Mouse (Mus musculus) midbrain, postnatal 0 days (tissue): Measurements from ENCODE around the gene Myo16. TPM values are rescaled to one million over a fixed set of nuclear protein-coding genes. Genes with fewer than 3 reads are reported as not detected.

Experiments used
- ATAC-seq: fragments of 200-750 bp; cut with Nextera tagmentation; 2 replicates; pipeline ENCODE4 v1.8.0; 2017; ENCODE audit warnings: moderate number of reproducible peaks, mild to moderate bottlenecking, moderate TSS enrichment, moderate library complexity; ENCODE audit not compliant: low FRiP score
- DNase-seq: peaks from one replicate; pipeline ENCODE4 v3.0.0-alpha.2; 2015; ENCODE audit warnings: low spot score
- H3K27ac ChIP-seq: fragments of 300-500 bp; sonication (generic); 2 replicates; pipeline ENCODE4 v1.5.1; 2014; ENCODE audit warnings: low read depth, mild to moderate bottlenecking, low read length, mixed read lengths
- H3K27me3 ChIP-seq: fragments of 300-500 bp; sonication (generic); 2 replicates; pipeline ENCODE4 v1.6.1; 2014; ENCODE audit warnings: low read length, control low read depth, mixed read lengths; ENCODE audit not compliant: insufficient read depth
- H3K36me3 ChIP-seq: fragments of 300-500 bp; sonication (generic); 2 replicates; pipeline ENCODE4 v1.6.1; 2014; ENCODE audit warnings: low read length, control low read depth, mixed read lengths; ENCODE audit not compliant: insufficient read depth
- H3K4me1 ChIP-seq: fragments of 300-500 bp; sonication (generic); 2 replicates; pipeline ENCODE4 v1.6.1; 2014; ENCODE audit warnings: mild to moderate bottlenecking, control low read depth, antibody characterized with exemption, low read length, mixed read lengths; ENCODE audit not compliant: insufficient read depth
- H3K4me2 ChIP-seq: fragments of 300-500 bp; sonication (generic); 2 replicates; pipeline ENCODE4 v1.6.1; 2014; ENCODE audit warnings: low read depth, mild to moderate bottlenecking, low read length, mixed read lengths; ENCODE audit not compliant: poor library complexity, severe bottlenecking
- H3K4me3 ChIP-seq: fragments of 300-500 bp; sonication (generic); 2 replicates; pipeline ENCODE4 v1.5.1; 2014; ENCODE audit warnings: low read depth, mild to moderate bottlenecking, low read length, moderate library complexity
- H3K9ac ChIP-seq: fragments of 300-500 bp; sonication (generic); replicated peaks from 2 replicates; pipeline ENCODE4 v1.6.1; 2014; ENCODE audit warnings: mild to moderate bottlenecking, low read length, moderate library complexity, mixed read lengths; ENCODE audit not compliant: poor library complexity, severe bottlenecking
- H3K9me3 ChIP-seq: fragments of 300-500 bp; sonication (generic); 2 replicates; pipeline ENCODE4 v1.6.1; 2016; ENCODE audit warnings: low read length, control low read depth
- CTCF ChIP-seq: IDR thresholded peaks from 2 replicates; pipeline ENCODE4 v1.5.1; 2016; ENCODE audit warnings: antibody characterized with exemption, mild to moderate bottlenecking
- WGBS: fragments of 180-500 bp; shearing (Covaris S2); extraction: QIAGEN DNeasy Blood & Tissue Kit; methylation state at CpG from one replicate; pipeline ENCODE4 v1.1.7; 2014; 5-methylcytosine and 5-hydroxymethylcytosine counted together
- polyA plus RNA-seq: library from polyadenylated mRNA; unstranded; fragments of >200 nt; fragmentation: Nextera tagmentation; extraction: Ambion mirVana; gene quantifications from 2 replicates; pipeline ENCODE4 v1.2.1, GENCODE M21; 2015
- total RNA-seq: library from RNA; depleted of rRNA; stranded (reverse); fragments of >200 nt; gene quantifications from 2 replicates; pipeline ENCODE4 v1.2.3, GENCODE M21; 2014

The Myo16 gene
- total and polyA plus RNA-seq, 2 experiments from 2014 or later = 7.7 to 59.9 TPM

- Histone ChIP-seq H3K9ac (no peak overlapping the region), H3K4me3 (no peak overlapping the region), H3K27ac (no peak overlapping the region), H3K4me2 (no peak overlapping the region), H3K27me3 (no peaks in the 10 kb centered on the region), H3K9me3 (no peaks in the 10 kb centered on the region), H3K4me1 (no peaks in the 10 kb centered on the region), H3K36me3 (no peaks in the 10 kb centered on the region)
- no peak for TF ChIP-seq CTCF
- DNase-seq (no peak), ATAC-seq (no peak)
- WGBS = 91% methylated on average over 3 of the region's 3 CpGs
Measured at GRCm38 (mm10) chr8:10545890-10546289, 392.2 kb downstream of the Myo16 start.

- ATAC-seq (no peak), DNase-seq (no peak)
- TF ChIP-seq CTCF = no peak
- no peaks in the 10 kb centered on the region for H3K27me3 ChIP-seq
- no peaks in the 10 kb centered on the region for H3K9me3 ChIP-seq
- 92% methylated on average over 8 of the region's 8 CpGs for whole genome bisulfite sequencing
- no peak overlapping the region for H3K27ac ChIP-seq
- H3K36me3 ChIP-seq = no peaks in the 10 kb centered on the region
- H3K9ac ChIP-seq = no peak overlapping the region
- H3K4me1 ChIP-seq = no peaks in the 10 kb centered on the region
- no peak overlapping the region for H3K4me3 ChIP-seq
- no peak overlapping the region for H3K4me2 ChIP-seq
Measured at GRCm38 (mm10) chr8:10546519-10546918, 392.8 kb downstream of the Myo16 start.

GRCm38 (mm10) chr8:10548003-10548584, 394.4 kb downstream of the Myo16 start:
- H3K9ac ChIP-seq = no peak overlapping the region
- no peaks in the 10 kb centered on the region for H3K27me3 ChIP-seq
- no peak overlapping the region for H3K27ac ChIP-seq
- TF ChIP-seq CTCF = no peak
- no peaks in the 10 kb centered on the region for H3K36me3 ChIP-seq
- H3K4me1 ChIP-seq = no peaks in the 10 kb centered on the region
- H3K4me2 ChIP-seq = no peak overlapping the region
- DNase-seq = no peak
- no peak for ATAC-seq
- no peak overlapping the region for H3K4me3 ChIP-seq
- no peaks in the 10 kb centered on the region for H3K9me3 ChIP-seq
- WGBS = 42% methylated on average over 9 of the region's 9 CpGs

GRCm38 (mm10) chr8:10549434-10549833, 395.7 kb downstream of the Myo16 start:
- H3K4me1 ChIP-seq = no peaks in the 10 kb centered on the region
- H3K4me2 ChIP-seq = no peak overlapping the region
- WGBS = 92% methylated on average over 3 of the region's 3 CpGs

GRCm38 (mm10) chr8:10557961-10558360, 404.2 kb downstream of the Myo16 start:
- Histone ChIP-seq H3K4me2 (no peak overlapping the region), H3K4me3 (no peak overlapping the region), H3K9ac (no peak overlapping the region), H3K27me3 (no peaks in the 10 kb centered on the region), H3K27ac (no peak overlapping the region), H3K9me3 (no peaks in the 10 kb centered on the region), H3K36me3 (no peaks in the 10 kb centered on the region), H3K4me1 (peaks cover 3% of the 10 kb centered on the region; the same call in 1 of the 2 replicates)
- no peak for DNase-seq
- no peak for ATAC-seq
- WGBS = 77% methylated on average over 7 of the region's 7 CpGs
- no peak for TF ChIP-seq CTCF

More at GRCm38 (mm10) chr8:10549434-10549833, 395.7 kb downstream of the Myo16 start:
- Histone ChIP-seq H3K27me3 (no peaks in the 10 kb centered on the region), H3K9ac (no peak overlapping the region), H3K36me3 (no peaks in the 10 kb centered on the region), H3K9me3 (no peaks in the 10 kb centered on the region), H3K4me3 (no peak overlapping the region), H3K27ac (no peak overlapping the region)
- DNase-seq (no peak), ATAC-seq (no peak)
- TF ChIP-seq CTCF = no peak

- no peak for TF ChIP-seq CTCF
- Histone ChIP-seq H3K4me2 (no peak overlapping the region), H3K36me3 (no peaks in the 10 kb centered on the region), H3K4me3 (no peak overlapping the region), H3K4me1 (peaks cover 3% of the 10 kb centered on the region; the same call in 1 of the 2 replicates), H3K27ac (no peak overlapping the region), H3K27me3 (no peaks in the 10 kb centered on the region), H3K9ac (no peak overlapping the region), H3K9me3 (no peaks in the 10 kb centered on the region)
- WGBS = 92% methylated on average over 6 of the region's 6 CpGs
- DNase-seq (no peak), ATAC-seq (no peak)
Measured at GRCm38 (mm10) chr8:10559479-10559878, 405.8 kb downstream of the Myo16 start.
